Mouse (Mus musculus) hindbrain, embryonic 15.5 days (tissue): ENCODE results near the gene Leap2. TPM values are rescaled to one million over a fixed set of nuclear protein-coding genes. Genes with fewer than 3 reads are reported as not detected.

Experiments
- ATAC-seq: fragments of 200-750 bp; cut with Nextera tagmentation; 2 replicates; pipeline ENCODE4 v1.8.0; 2017; ENCODE audit warnings: low read depth, moderate number of reproducible peaks, moderate TSS enrichment; ENCODE audit not compliant: low FRiP score
- H3K27ac ChIP-seq: fragments of 300-500 bp; sonication (generic); replicated peaks from 2 replicates; pipeline ENCODE4 v1.5.1; 2015; ENCODE audit warnings: mild to moderate bottlenecking, inconsistent platforms
- H3K27me3 ChIP-seq: fragments of 300-500 bp; sonication (generic); 2 replicates; pipeline ENCODE4 v1.6.1; 2015; ENCODE audit warnings: control low read depth, inconsistent platforms
- H3K36me3 ChIP-seq: fragments of 300-500 bp; sonication (generic); 2 replicates; pipeline ENCODE4 v1.6.1; 2015; ENCODE audit warnings: control low read depth, inconsistent platforms
- H3K4me1 ChIP-seq: fragments of 300-500 bp; sonication (generic); replicated peaks from 2 replicates; pipeline ENCODE4 v1.6.1; 2015; ENCODE audit warnings: control low read depth, inconsistent platforms
- H3K4me2 ChIP-seq: fragments of 300-500 bp; sonication (generic); 2 replicates; pipeline ENCODE4 v1.6.1; 2015; ENCODE audit warnings: moderate library complexity, mild to moderate bottlenecking, inconsistent platforms
- H3K4me3 ChIP-seq: fragments of 300-500 bp; sonication (generic); 2 replicates; pipeline ENCODE4 v1.5.1; 2015; ENCODE audit warnings: mild to moderate bottlenecking, inconsistent platforms
- H3K9ac ChIP-seq: fragments of 300-500 bp; sonication (generic); 2 replicates; pipeline ENCODE4 v1.6.1; 2015; ENCODE audit warnings: inconsistent platforms
- H3K9me3 ChIP-seq: fragments of 300-500 bp; sonication (generic); 2 replicates; pipeline ENCODE4 v1.6.1; 2016; ENCODE audit warnings: control low read depth, inconsistent platforms
- WGBS: fragments of 180-500 bp; shearing (Covaris S2); methylation state at CpG from one replicate; pipeline ENCODE4 v1.1.7; 2015; 5-methylcytosine and 5-hydroxymethylcytosine counted together
- microRNA-seq: library from miRNA; unstranded; fragments of <30 nt; microRNA quantifications from one replicate; pipeline ENCODE4, GENCODE M21; 2016
- polyA plus RNA-seq: library from polyadenylated mRNA; unstranded; fragments of >200 nt; fragmentation: Nextera tagmentation; extraction: Ambion mirVana; gene quantifications from 2 replicates; pipeline ENCODE4 v1.2.1, GENCODE M21; 2015

Leap2 gene
- polyA plus RNA-seq, 1 experiment from 2014 or later: 0.52 TPM

DNA sequence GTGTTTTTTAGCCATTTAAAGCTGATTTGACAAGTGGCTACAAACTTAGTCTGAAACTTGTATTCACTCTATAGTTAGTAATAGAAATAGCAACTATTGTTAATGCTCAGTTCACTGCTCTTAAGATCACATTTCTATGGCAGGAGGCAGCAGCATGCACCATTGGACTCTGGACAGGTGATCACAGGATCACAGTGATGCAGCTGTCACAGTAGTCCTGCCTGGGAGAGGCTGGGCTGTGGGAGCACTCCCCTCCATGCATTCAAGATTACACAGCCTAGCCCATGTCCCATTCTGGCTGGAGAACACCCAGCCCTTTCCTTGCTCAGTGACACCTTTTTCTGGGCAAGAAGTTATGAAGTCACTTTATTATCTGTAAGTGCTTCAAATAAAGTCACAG is 4.9 kb downstream of the Leap2 start:
- Histone ChIP-seq H3K27ac (no peak overlapping the region), H3K27me3 (no peaks in the 10 kb centered on the region), H3K4me1 (no peaks in the 10 kb centered on the region), H3K9ac (no peak overlapping the region), H3K9me3 (no peaks in the 10 kb centered on the region), H3K4me3 (no peak overlapping the region), H3K4me2 (no peak overlapping the region), H3K36me3 (peaks cover 71% of the 10 kb centered on the region)
- ATAC-seq: no peak

DNA sequence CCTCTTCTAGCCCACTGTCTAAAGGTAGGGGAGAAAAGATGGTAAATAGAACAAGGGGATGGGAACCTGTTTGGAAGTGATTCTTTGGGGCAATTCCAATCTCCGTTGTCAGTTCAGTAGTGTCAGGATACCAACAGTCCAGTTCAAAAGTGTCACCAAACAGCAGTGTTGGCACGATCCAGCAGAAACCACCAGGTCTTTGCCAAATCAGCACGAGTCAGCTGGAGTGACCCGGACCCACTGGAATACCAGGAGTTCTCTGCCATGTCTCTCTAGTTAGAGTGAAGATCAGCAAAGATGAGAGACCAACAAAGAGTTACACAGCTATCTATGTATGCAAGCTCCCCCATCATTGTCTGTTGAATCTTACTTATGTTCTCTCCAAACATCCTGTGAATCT is 9.1 kb downstream of the Leap2 start:
- WGBS: 95% methylated on average over 4 of the region's 4 CpGs
- no peaks in the 10 kb centered on the region for H3K9me3 ChIP-seq

DNA sequence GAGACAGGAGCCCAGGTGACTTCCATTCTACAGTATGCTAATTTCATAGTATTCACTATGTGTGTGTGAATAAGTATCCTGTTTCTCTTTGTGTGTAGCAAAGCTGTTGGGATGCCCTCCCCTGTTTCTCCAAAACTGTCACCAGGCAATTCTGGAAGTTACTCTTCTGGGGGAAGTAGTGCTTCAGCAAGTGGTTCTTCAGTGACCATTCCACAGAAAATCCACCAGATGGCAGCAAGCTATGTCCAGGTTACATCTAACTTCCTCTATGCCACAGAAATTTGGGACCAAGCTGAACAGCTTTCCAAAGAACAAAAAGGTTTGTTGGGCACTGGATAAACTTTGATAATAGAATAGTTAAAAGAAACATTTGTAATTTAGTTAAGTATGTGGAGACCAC is 11.2 kb downstream of the Leap2 start:
- Histone ChIP-seq H3K9me3 (no peaks in the 10 kb centered on the region), H3K27me3 (no peaks in the 10 kb centered on the region), H3K4me2 (no peak overlapping the region), H3K9ac (no peak overlapping the region), H3K4me1 (no peaks in the 10 kb centered on the region), H3K36me3 (peaks cover 79% of the 10 kb centered on the region), H3K27ac (no peak overlapping the region), H3K4me3 (no peak overlapping the region)
- no peak for ATAC-seq

More for the DNA sequence above, 9.1 kb downstream of the Leap2 start:
- Histone ChIP-seq H3K9ac (no peak overlapping the region), H3K36me3 (peaks cover 83% of the 10 kb centered on the region), H3K4me2 (no peak overlapping the region), H3K4me3 (no peak overlapping the region), H3K4me1 (no peaks in the 10 kb centered on the region), H3K27me3 (no peaks in the 10 kb centered on the region), H3K27ac (no peak overlapping the region)
- no peak for ATAC-seq

- Histone ChIP-seq H3K4me1 (no peaks in the 10 kb centered on the region), H3K27ac (no peak overlapping the region), H3K36me3 (peaks cover 77% of the 10 kb centered on the region), H3K4me2 (no peak overlapping the region), H3K27me3 (no peaks in the 10 kb centered on the region), H3K9me3 (no peaks in the 10 kb centered on the region), H3K4me3 (no peak overlapping the region), H3K9ac (no peak overlapping the region)
- 100% methylated on average over 1 of the region's 1 CpGs for WGBS
- no peak for ATAC-seq
Observed at GRCm38 (mm10) chr11:53403638-53404037, 19.3 kb downstream of the Leap2 start.

DNA sequence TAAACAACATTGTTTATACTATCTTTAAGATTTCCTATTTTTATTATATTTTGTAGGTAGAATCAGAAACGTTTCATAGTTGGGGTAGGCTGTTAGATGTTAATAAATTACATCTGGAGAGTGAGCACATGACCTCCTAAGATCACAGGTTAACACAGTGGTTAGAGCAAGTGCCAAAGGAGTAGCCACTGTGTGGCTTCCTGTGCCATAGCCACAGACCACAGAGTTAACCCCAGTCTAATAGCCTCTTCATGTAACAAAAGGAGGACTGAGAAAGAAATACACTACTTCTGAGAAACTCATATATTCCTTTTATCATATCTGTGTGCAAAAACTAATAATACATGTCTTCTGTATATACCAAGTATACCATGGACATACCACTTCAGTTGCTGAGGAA is 29.1 kb downstream of the Leap2 start:
- H3K9ac ChIP-seq: no peak overlapping the region
- no peaks in the 10 kb centered on the region for H3K4me1 ChIP-seq
- no peak overlapping the region for H3K4me2 ChIP-seq
- 96% methylated on average over 1 of the region's 1 CpGs for WGBS
- H3K36me3 ChIP-seq: peaks cover 48% of the 10 kb centered on the region
- H3K4me3 ChIP-seq: no peak overlapping the region
- no peaks in the 10 kb centered on the region for H3K9me3 ChIP-seq
- no peaks in the 10 kb centered on the region for H3K27me3 ChIP-seq
- H3K27ac ChIP-seq: no peak overlapping the region
- ATAC-seq: no peak

- Histone ChIP-seq H3K4me1 (no peaks in the 10 kb centered on the region), H3K4me2 (no peak overlapping the region), H3K4me3 (no peak overlapping the region), H3K27me3 (no peaks in the 10 kb centered on the region), H3K9me3 (no peaks in the 10 kb centered on the region), H3K36me3 (peaks cover 38% of the 10 kb centered on the region), H3K9ac (no peak overlapping the region), H3K27ac (no peak overlapping the region)
- 96% methylated on average over 2 of the region's 2 CpGs for WGBS
- ATAC-seq: no peak
Observed at GRCm38 (mm10) chr11:53383758-53384428, 39.1 kb downstream of the Leap2 start.

GRCm38 (mm10) chr11:53378918-53379317 is 44.1 kb downstream of the Leap2 start:
- no peaks in the 10 kb centered on the region for H3K4me1 ChIP-seq

More at GRCm38 (mm10) chr11:53378918-53379317, 44.1 kb downstream of the Leap2 start:
- no peak overlapping the region for H3K4me2 ChIP-seq
- ATAC-seq: no peak
- 95% methylated on average over 1 of the region's 1 CpGs for WGBS
- no peaks in the 10 kb centered on the region for H3K27me3 ChIP-seq
- no peak overlapping the region for H3K4me3 ChIP-seq
- no peak overlapping the region for H3K27ac ChIP-seq
- no peaks in the 10 kb centered on the region for H3K9me3 ChIP-seq
- peaks cover 49% of the 10 kb centered on the region for H3K36me3 ChIP-seq
- H3K9ac ChIP-seq: no peak overlapping the region

Small RNAs within 50 kb of the gene (microRNA-seq; reads per million reads assigned to microRNA genes)
- not detected for gene Mir6920

Other genes starting within 250 kb of the Leap2 start
- 45.3 and 46.9 TPM in 2 replicates for gene Hspa4, start 122.7 kb downstream of the Leap2 start, polyA plus RNA-seq
- gene Zcchc10, start 98.5 kb downstream of the Leap2 start, polyA plus RNA-seq: 15.0 and 15.1 TPM in 2 replicates
- 43.9 and 63.2 TPM in 2 replicates for gene Aff4, start 72.3 kb downstream of the Leap2 start, polyA plus RNA-seq
- gene Uqcrq, start 7.7 kb upstream of the Leap2 start, polyA plus RNA-seq: 797 and 823 TPM in 2 replicates
- 2.9 and 3.2 TPM in 2 replicates for gene Gdf9, start 7.9 kb upstream of the Leap2 start, polyA plus RNA-seq
- gene Gm10447, start 33.9 kb upstream of the Leap2 start, polyA plus RNA-seq: 0.07 TPM in 1 of 2 replicates, not detected in the other
- 3.5 TPM in 2 replicates for gene Shroom1, start 34.0 kb upstream of the Leap2 start, polyA plus RNA-seq
- not detected in 2 replicates for gene Gm9837, start 47.3 kb upstream of the Leap2 start, polyA plus RNA-seq
- 0.38 TPM in 1 of 2 replicates, not detected in the other for gene Gm9945, start 57.0 kb upstream of the Leap2 start, polyA plus RNA-seq
- 1.3 and 1.6 TPM in 2 replicates for gene Sowaha, start 57.1 kb upstream of the Leap2 start, polyA plus RNA-seq
- gene Sept8, start 96.1 kb upstream of the Leap2 start, polyA plus RNA-seq: 18.6 and 20.7 TPM in 2 replicates
- gene Kif3a, start 144.2 kb upstream of the Leap2 start, polyA plus RNA-seq: 318 and 324 TPM in 2 replicates
- gene Il4, start 195.5 kb upstream of the Leap2 start, polyA plus RNA-seq: 3.6 and 5.8 TPM in 2 replicates
- gene Il13, start 211.5 kb upstream of the Leap2 start, polyA plus RNA-seq: not detected in 2 replicates